20 mouse cellular contexts compared by ENCODE assay signal in genomic region chr5:89872661-89873060, GRCm38 (mm10). TPM values are rescaled to one million over a fixed set of nuclear protein-coding genes. Genes with fewer than 3 reads are reported as not detected.
"Had no signal": no experiment of that assay in that cellular context is flagged by ENCODE, and none has a peak within 500 bp of the region (broad histone marks: within the 10 kb centered on the region; RNA-seq: fewer than 3 reads in every experiment).

No protein-coding gene starts in this region.

- H3K27ac ChIP-seq: liver, embryonic 14.5 days; macrophage; midbrain, embryonic 10.5 days; midbrain, embryonic 12.5 days; neural tube, embryonic 13.5 days; neural tube, embryonic 15.5 days had no signal

- DNase-seq: lung, adult 18-20 months; lung, embryonic 14.5 days; lung, postnatal 10 days; lung, postnatal 36 days; midbrain, embryonic 14.5 days; right cerebral cortex, adult 18-20 months; right cerebral cortex, postnatal 25 days; right cerebral cortex, postnatal 4 days; spleen, adult 18-20 months; thymus, adult 18-20 months; thymus, postnatal 14 days; thymus, postnatal 36 days had no signal

- ATAC-seq: midbrain, embryonic 16.5 days had no signal

- H3K9me3 ChIP-seq: midbrain, embryonic 10.5 days; midbrain, embryonic 12.5 days; neural tube, embryonic 13.5 days; neural tube, embryonic 15.5 days had no signal

- H3K4me1 ChIP-seq: midbrain, embryonic 10.5 days; midbrain, embryonic 12.5 days; neural tube, embryonic 13.5 days; neural tube, embryonic 15.5 days had no signal

- H3K4me3 ChIP-seq: midbrain, embryonic 10.5 days; midbrain, embryonic 12.5 days; myocyte; neural tube, embryonic 13.5 days; neural tube, embryonic 15.5 days had no signal

- H3K4me2 ChIP-seq: lung, embryonic 14.5 days; midbrain, embryonic 12.5 days; neural tube, embryonic 13.5 days; neural tube, embryonic 15.5 days had no signal

- H3K27me3 ChIP-seq: midbrain, embryonic 12.5 days; neural tube, embryonic 13.5 days; neural tube, embryonic 15.5 days had no signal

- H3K9ac ChIP-seq: liver, embryonic 14.5 days; lung, embryonic 14.5 days; midbrain, embryonic 12.5 days; neural tube, embryonic 13.5 days; neural tube, embryonic 15.5 days had no signal

- H3K36me3 ChIP-seq: midbrain, embryonic 10.5 days; midbrain, embryonic 12.5 days; neural tube, embryonic 13.5 days; neural tube, embryonic 15.5 days had no signal

RNA-seq across cellular contexts. Expression of gene Adamts3, which starts 10.5 kb away (rescaled TPM):
- polyA plus RNA-seq: macrophage had no signal
